Mouse (Mus musculus): ENCODE data around the gene Dcaf15.

Gene Dcaf15

DNA sequence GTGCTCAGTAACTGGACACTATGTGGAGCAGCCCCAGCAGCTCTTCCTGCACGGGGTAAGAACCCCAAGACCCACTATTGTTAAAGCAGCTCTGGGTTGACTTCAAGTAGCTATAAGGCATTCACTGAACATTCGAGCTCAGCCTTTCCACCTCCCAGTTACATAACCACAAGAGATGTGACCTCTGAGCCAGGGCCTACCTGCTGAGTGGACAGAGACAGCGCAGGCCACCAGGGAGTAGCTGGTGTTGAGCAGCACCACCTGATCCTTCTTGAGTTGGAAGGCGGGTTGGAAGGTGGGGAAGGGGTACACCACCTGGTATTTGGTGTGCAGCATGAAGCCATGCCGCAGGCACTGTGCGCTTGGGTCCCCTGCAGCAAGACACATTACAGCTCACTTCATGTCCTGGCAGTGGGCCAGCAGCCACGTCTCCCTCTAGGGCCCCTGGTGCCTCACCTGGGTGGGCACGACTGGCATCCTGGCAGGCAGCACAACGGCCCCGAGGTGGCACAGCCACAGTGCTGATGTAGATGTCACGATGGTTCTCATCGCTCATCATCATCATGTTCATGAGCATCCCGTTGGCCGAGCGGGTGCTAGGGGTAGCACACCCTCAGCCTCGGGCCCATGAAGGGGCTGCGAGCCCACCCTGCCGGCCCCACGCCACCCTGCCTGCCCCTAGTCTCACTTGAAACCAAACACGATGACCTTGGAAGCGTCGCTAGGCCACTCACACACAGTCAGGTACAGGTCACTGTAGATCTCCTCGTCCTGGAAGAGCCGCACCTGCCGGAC is 2.9 kb downstream of the Dcaf15 start:
- in situ Hi-C loops (cut with MboI, MseI) = loop anchor here (25.0 kb wide), 1 partner anchor 1161 kb away; no protein-coding TSS in a partner anchor

DNA sequence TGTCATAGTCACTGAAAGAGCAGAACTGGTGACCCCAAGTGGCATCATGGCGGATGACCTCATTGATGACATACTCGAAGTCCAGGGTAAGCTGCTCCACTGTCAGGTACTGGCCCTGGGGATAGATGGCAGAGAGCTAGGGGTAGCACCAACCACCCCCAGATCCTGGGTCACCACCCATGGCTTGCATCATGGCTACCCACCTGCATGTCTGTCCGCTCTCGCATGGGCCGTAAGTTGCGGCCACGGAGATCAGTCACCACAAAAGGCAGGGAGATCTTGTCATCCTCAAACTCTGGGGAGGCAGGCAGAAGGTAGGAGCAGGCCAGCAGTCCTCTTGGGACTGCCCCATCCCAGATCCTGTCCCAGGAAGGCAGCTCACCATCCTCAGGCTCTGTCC is 6.2 kb downstream of the Dcaf15 start:
- in situ Hi-C loops (cut with MboI, MseI) = no loop called here

DNA sequence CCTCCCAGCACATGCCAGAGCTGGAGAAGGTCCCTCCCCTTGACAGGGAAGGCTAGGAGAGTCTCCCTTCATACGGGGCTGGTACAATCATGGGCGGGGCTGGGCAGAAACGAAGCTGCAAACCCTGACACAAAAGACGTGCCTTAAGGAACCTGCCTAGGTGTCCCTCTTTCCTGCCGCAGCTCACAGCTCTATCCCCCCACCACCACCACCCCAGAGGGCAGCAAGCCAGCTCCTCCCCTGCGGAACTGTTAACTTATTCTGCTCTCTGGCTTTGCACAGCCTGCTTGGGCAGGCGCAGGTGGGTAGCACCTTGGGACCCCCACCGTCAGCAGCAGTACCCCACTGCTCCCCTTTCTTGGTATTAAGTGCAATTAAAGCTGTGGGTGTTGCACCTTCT is 8.5 kb downstream of the Dcaf15 start:
- in situ Hi-C loops (cut with MboI, MseI) = no loop called here

DNA sequence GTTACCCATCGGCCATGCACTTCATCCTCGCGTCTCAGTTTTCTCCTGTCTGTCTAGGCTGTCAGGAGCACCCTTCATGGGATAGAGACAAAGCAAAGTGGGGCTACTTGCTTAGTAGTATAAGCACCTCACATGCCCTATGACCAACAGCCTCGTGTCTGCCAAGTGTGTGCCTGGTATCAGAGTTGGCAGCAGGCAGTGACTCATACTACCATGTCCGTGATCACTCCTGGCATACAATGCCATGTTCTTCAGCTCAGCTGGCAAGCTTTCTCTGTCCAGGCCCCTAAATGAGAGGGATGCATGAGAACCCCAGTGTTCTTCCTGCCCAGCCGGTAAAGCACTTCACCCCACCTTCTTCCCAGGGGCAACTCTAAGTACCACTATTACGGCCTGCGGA is 14.0 kb downstream of the Dcaf15 start:
- in situ Hi-C loops (cut with MboI, MseI) = no loop called here

DNA sequence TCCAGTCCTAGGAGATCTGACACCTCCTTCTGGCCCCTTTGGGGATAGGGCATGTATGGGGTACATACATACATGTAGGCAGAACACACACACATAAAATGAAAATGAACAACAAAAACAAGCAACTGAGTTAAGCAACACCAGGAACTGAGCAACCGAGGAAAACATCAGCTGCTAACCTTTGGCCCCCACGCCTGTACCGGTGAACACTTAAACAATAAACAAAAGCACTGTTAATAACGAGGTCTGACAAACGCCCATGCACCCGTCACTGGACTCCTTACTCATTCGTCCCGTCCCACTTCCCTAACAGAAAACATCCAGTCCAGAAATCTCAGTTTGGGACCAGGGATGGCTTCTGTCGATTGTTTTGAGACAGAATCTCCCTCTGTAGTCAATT is 15.3 kb downstream of the Dcaf15 start:
- in situ Hi-C loops (cut with MboI, MseI) = loop anchor here (5.0 kb wide), 1 partner anchor 62 kb away; no protein-coding TSS in a partner anchor

DNA sequence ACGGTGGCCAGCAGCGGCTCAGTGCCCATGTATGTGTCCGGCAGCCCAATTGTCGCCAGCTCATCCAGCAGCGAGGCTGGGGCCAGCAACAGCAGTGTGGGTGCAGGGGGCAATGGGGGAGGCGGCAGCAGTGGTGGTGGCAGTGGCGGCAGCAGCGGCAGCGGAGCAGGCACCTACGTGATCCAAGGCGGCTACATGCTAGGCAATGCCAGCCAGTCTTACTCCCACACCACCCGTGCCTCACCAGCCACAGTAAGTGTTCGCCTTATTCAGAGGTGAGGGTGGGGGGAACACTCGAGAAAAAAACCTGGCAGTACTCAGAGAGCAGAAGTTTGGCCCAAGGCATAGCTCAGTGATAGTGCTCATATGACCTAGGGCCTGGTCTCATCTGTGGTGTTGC is 16.7 kb downstream of the Dcaf15 start:
- in situ Hi-C loops (cut with MboI, MseI) = loop anchor here (5.0 kb wide), 1 partner anchor 61 kb away; no protein-coding TSS in a partner anchor

DNA sequence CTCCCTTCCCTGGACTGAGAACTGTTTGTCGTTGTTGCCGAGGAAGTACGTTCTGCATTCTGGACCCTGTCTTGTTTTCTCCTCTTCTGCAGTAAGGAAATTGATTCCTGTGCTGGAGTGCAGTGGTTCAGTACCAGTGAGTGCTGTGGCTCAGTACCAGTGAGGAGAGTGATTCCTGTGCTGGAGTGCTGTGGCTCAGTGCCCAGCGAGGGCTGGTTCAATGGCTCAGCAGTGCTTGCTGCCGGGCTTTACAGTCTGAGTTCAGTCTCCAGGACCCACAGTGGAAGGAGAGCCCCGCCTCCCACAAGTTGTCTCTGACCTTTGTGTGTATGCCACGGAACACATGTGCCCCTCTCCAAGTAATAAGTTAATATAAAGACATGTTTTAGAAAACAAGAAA is 17.4 kb downstream of the Dcaf15 start:
- in situ Hi-C loops (cut with MboI, MseI) = loop anchor here (5.0 kb wide), 1 partner anchor 60 kb away; no protein-coding TSS in a partner anchor

DNA sequence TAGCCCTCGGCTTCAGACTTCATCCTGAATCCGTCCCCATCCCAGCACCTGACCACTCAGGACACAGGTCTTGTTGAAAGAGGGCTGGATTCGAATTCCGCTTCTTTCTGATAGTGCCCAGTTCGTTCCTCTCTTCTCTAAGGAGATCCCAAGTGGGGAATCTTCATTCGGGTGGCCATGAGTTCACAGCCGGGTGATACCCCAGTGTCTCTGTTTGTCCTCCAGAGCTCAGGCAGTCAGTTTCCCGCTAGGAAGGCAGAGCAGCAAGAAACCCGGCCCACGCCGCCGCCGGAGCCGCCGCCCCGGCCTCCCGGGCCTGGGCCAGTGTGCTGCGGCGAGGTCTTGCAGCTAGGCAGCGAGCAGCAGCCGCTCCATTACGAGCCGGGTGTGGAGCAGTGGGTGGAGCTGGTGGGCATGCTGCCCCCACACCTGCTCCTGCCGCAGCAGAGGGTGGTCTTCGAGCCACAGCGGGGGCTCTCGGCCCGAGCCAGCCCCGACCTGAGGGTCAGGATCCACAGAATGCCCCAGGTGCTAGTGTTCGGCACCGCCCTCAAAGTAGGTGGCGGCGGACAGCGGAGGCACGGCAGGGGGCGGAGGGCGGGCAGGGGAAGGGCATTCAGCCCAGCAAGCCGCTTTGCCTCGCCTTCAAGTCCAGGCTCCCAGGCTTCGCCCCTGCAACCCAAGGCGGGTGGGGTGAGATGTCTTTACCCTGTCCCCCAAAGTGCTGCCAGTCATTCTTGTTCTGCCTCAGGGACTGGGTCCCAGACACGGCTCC is 20.0 kb downstream of the Dcaf15 start:
- in situ Hi-C loops (cut with MboI, MseI) = loop anchor here (5.0 kb wide), 1 partner anchor 57 kb away; no protein-coding TSS in a partner anchor

DNA sequence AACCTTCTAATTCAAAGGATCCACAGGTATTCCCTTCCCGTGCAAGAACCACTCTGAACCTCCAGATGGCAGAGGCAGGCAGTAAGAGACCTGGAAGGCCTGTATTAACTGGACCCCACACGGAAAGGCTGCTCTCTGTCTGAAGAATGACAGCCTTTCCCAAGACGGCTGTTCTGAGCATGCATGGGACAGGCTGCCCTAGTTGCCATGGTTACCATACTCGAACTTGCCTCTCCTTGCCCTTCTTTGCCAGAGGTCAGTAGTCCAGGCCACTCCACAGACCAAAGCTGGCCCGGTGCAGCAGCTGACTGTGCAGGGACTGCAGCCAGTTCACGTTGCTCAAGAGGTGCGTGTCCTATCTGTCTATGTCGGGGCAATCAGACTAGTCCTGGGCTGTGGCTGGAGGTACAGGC is 20.7 kb downstream of the Dcaf15 start:
- in situ Hi-C loops (cut with MboI, MseI) = no loop called here

DNA sequence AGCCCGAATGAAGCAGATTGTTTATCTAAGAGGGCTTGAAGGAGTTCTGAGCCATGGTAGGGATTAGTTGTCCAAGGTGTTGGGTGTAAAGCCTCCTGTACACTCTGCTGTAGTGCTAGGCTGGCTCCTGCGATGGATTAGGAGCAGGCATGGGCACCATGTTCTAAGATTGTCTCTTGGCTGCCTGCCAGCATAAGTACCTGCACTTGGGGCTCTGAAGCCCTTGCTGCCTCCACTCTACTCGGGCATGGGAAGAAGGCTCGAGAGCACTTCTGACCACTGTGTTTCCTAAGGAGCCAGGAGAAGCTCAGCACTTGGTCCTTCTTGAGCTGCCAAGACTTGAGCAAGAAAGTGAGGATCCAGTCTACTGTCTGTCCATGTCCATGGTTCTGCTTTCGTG is 25.4 kb downstream of the Dcaf15 start:
- in situ Hi-C loops (cut with MboI, MseI) = no loop called here

DNA sequence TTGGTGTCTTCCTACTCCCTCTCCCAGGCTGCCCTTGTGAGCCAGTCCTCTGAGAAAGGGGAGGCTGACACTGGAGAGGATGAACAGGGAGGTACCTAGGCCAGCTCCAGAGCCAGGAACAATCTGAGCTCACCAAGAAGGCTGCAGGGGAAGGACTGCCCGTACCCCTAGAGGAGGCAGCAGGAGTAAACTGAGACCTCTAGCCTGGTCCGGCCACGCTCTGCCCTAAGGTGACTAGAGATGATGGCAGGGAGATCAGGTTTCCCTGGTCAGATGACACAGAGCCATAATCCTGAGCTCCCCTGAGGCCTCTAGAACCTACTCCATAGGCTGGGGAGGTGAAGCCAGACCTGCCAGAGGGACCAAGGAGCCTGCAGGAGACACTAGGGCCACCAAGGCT is 27.7 kb downstream of the Dcaf15 start:
- in situ Hi-C loops (cut with MboI, MseI) = no loop called here

DNA sequence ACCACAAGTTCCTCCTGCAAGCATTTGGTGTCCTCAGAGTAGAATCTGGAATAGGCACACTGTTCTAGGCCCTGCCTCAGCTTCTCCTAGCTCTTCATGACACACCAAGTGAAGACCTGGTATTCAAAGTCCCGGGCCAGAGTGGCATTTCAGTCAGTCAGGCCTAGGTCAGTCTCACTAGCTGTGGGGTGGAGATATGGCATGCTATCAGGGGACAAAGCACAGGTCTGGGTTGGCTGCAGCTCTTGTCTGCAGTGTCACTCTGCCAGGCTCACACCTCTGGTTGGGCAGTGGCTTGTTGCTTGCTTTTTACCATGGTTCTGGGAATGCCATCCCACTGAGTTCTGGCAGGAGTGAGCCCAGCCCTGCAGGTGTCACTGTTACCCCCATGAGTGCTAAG is 28.2 kb downstream of the Dcaf15 start:
- in situ Hi-C loops (cut with MboI, MseI) = no loop called here

DNA sequence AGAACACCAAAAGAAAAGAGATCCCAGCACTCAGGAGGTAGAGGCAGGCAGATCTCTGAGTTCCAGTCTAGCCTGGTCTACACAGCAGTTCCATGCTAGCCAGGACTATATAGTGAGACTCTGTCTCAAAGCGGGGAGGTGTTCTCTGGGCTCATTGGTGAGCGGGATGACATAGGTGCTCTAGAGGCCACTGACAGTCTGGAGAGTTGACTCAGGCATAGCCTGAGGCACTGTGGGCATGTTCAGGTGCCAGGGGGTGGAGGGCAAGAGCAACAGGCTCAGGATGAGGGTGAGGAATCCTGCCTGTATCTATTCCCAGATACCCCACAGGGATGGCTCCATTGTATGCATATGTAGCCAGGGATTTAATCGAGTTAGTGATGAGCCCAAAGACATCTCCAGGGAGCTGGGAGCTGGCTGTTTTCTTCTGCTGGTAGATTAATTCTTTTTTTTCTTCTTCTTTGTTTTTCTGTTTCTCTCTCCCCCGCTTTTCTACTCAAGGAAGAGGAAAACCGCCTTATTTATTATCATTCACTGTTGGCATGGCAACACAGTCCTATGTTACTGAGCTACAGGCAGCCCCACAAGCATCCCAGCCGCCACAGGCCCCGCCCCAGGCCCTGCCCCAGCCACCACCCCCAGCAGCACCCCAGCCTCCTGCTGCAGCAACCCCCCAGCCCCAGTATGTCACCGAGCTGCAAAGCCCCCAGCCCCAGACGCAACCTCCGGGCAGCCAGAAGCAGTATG is 31.2 kb downstream of the Dcaf15 start:
- in situ Hi-C loops (cut with MboI, MseI) = loop anchor here (5.0 kb wide), 1 partner anchor 59 kb away; no protein-coding TSS in a partner anchor

DNA sequence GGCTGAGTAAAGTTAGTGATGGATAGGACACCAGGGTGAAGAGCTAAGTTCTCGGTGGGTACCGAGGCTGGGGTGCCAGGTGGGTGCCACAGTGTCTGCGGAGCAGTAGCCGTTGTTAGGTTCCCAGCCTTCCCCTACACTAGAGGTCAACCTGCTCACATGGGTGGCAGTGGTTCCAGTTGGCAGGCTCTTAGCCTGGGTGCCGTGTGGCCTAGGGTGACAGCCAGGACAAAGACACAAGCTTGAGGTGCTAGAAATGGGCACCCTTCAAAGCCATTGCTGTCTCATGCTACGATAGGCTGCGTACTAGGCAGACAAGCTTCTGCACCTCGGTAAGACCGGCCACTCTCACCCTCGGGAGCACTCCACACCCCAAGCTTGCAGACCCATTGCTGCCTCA is 32.2 kb downstream of the Dcaf15 start:
- in situ Hi-C loops (cut with MboI, MseI) = loop anchor here (5.0 kb wide), 1 partner anchor 60 kb away; no protein-coding TSS in a partner anchor

DNA sequence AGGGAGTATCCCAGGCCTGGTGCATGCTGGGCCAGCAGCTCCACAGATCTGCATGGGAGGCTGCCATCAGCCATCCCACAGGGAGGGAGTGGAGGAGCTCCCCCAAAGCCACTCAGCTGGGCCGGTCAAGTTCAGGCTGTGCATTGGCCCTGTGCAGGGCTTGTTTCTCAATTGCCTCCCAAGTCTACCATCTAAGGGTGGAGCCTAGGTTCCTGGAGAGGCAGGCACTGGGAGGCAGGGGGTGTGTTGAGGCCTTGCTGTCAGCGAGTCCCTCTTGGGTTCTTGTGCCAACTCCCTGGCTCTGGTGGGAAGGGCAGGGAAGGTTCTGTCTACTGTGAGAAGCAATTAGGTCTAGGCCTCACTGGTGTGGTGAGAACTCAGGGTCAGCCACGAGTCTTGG is 32.6 kb downstream of the Dcaf15 start:
- in situ Hi-C loops (cut with MboI, MseI) = loop anchor here (5.0 kb wide), 1 partner anchor 60 kb away; no protein-coding TSS in a partner anchor

DNA sequence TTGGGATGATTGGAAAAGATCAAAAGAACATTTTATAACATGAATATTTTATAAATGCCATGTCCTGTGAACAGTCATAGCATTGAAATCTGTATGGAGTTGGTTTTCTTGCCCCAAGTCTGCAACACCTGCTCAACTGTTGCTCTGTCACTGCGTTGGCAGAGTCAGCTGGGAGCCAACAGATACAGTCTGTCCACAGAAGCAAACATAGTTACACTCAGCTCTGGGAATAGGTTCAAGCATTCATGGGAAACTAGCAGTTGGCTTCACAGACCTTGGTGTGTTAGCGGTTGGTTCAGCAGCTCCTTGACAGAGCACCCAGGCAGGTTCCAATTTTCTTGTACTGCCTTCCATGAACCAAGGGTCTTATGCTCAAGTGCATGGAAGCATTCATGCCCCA is 33.9 kb downstream of the Dcaf15 start:
- in situ Hi-C loops (cut with MboI, MseI) = loop anchor here (5.0 kb wide), 1 partner anchor 62 kb away; no protein-coding TSS in a partner anchor

DNA sequence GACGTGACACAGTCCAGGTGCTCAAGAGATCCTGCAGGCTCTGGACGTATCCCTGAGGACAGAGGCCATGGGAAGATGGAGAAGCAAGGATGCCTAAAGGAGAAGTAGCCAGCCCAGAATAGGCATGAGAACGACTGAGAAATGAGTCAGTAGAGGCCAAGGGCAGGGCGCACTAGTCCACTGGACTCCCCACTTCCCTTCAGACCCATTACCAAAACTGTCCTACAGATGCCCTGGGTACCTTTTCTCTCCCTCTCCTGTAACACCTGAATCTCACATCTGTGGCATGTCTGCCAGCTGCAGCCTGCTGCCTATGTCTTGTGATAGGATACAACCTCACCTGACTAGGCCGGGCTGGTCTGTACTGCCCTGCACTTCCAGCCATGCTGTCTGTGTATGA is 34.3 kb downstream of the Dcaf15 start:
- in situ Hi-C loops (cut with MboI, MseI) = loop anchor here (5.0 kb wide), 1 partner anchor 62 kb away; no protein-coding TSS in a partner anchor

DNA sequence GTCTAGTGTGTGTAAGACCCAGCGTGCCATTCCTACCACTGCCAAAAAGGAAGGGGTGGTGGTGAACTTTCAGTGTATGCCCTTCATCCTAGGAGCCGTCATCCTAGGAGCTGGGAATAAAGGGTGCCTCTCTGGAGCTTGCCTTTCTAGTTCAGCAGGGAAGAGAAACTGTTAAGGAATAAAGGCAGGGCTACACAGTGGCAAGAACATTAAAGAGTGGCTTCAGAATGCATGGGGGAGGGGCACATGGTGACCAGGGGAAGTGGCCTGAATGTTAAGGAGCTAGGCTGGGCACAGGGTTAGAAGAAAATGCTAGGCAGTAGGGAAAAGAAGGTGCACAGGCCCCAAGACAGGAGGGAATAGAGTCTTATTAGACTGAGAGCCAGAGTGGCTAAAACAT is 34.8 kb downstream of the Dcaf15 start:
- in situ Hi-C loops (cut with MboI, MseI) = loop anchor here (5.0 kb wide), 1 partner anchor 63 kb away; no protein-coding TSS in a partner anchor

DNA sequence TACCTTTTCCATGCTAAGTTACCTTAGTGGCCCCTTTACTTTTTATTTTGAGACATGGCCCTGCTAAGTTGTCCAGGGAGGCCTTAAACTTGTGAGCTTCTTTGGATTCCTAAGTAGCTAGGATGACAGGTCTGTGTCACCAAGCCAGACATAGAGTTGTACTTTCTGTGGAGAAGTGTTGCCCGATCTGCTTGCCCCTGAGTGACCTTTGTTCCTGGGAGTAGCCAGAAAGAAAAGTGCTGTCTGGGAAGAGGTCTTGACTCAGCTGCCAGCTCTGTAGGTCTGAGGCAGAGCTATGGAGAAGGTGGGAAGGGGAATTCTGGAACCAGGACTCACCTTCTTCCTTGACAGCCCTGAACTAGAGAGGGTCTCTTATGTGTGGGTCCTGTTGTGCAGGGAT is 35.4 kb downstream of the Dcaf15 start:
- in situ Hi-C loops (cut with MboI, MseI) = no loop called here

DNA sequence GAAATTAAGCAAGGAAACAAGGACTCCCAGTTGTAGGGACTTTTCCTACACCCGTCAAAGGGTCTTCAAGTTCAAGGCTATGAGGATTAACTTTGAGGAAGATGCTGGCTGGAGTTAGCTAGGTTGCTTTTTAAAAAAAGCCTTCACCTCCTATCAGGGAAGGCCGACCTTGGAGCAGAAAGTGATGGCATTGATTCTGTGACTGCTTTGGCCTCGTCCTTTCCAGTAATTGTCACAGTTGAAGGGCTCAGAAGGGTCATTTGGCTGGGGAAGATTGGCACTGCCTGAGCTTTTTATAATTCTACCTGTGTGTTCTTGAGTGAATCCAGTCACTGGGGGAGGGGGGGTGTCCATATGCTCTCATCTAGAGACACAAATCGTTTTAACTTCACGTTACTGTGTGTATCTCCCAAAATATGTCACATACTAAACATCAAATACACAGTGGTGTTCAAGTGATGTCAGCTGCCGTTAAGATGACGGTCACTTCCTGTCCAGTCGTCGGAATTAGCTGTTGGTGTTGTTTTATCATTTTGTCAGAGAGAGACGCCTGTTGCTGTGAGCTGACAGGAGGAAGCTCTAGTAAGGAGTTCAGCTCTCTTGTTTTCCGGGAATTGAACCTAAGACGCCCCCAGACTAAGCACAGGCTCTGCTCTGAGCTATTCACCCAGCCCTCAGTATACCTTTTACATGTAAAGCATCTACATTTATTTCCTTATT is 36.1 kb downstream of the Dcaf15 start:
- in situ Hi-C loops (cut with MboI, MseI) = no loop called here

DNA sequence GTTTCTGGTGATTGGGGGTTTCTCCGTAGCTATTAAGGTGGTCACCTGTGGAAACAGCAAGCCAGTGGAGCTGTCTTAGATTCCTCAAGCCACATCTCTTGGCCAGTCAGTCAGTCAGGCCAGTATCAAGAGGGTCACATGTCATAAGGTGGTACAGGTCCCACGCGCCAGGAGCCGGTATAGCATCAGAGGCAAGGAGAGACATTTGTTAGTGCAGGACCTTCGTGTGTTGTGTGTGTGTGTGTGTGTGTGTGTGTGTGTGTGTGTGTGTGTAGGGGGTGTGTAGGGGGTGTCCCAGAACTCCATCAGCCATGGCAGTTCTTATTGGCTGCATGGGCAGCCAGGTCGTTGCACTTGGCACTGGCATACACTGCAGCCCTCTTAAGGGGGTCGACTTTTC is 36.7 kb downstream of the Dcaf15 start:
- in situ Hi-C loops (cut with MboI, MseI) = no loop called here

Data from T-helper 2 cell (primary cell).